Mouse (Mus musculus) granulocyte monocyte progenitor cell, adult 5-6 weeks (primary cell): ENCODE data around the gene Tmem235. TPM values are rescaled to one million over a fixed set of nuclear protein-coding genes. Genes with fewer than 3 reads are reported as not detected.
"Not testable (repeated sequence)": the region's sequence is repeated elsewhere in the genome, so short reads cannot be mapped to it uniquely, and the experiment has no call there.

Experiments used
- ATAC-seq: replicated peaks from 2 replicates; pipeline ENCODE4 v1.8.0; 2016; ENCODE audit warnings: mild to moderate bottlenecking, moderate TSS enrichment, inconsistent platforms; ENCODE audit not compliant: poor library complexity, severe bottlenecking
- total RNA-seq, 2 experiments: library from RNA; stranded (forward) in 1 of 2; stranded (reverse) in 1 of 2; fragments of 200-712, 200-1000 nt in 1 of 2; fragments of >200 nt in 1 of 2; fragmentation: Nextera tagmentation in 1 of 2; gene quantifications; 2 replicates each; pipeline ENCODE4 v1.2.3; 2014 to 2017

Gene Tmem235
- total RNA-seq, 2 experiments from 2014 or later: not detected

- ATAC-seq: peak; percentile 10
These were observed 30.2 kb upstream of the Tmem235 start for GRCm38 (mm10) chr11:117830401-117830800.

DNA sequence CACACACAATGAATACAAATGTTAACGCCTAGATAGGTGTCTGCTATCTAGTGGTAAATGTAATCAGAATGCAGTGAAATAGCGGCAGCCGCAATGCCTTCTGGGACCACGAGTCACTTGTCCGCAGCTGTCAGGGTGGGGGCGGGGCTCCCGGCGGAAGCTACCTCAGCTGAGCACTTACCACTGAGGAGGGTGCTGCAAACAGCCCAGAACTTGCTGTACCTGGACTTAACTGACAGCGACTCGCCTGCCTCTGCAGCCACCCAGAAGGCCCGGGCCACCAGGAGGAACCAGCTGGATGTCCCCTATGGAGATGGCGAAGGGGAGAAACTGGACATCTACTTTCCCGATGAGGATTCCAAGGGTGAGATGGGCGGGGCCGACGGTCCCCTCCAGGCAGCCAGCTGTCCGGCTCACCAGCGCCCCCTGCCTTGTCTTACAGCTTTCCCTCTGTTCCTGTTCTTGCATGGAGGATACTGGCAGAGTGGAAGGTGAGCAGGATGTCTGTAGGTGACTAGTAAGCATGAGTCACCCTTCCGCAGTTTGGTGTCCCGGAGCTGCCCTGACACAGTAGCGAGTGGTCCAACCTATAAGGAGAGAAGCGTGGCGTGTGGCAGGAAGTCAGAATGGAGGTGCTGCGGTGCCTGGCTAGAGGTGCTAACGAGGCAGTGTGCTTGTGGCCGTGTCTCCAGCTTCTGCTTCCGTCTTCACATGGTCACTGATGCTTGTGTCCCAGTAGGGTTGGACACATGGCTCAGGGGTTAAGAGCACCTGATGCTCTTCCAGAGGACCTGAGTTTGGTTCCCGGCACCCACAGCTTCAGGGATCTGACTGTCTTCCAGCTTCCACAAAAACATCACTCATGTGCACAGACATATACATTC lies 28.2 kb upstream of the Tmem235 start:
- peak; percentile 67 for ATAC-seq

DNA sequence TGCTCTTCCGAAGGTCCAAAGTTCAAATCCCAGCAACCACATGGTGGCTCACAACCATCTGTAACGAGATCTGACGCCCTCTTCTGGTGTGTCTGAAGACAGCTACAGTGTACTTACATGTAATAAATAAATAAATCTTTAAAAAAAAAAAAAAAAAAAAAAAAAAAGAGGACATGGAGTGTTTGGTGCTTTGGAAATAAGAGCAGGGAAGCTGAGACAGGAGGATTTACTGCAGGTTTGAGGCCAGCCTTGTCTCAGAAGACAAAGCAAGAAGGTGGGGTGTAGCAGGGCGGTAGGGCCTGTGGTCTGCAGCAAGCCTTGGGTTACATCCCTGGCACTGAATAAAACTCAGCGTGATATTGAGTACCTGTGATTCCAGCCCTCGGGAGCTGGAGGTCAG lies 27.0 kb upstream of the Tmem235 start:
- not testable (repeated sequence) for ATAC-seq

DNA sequence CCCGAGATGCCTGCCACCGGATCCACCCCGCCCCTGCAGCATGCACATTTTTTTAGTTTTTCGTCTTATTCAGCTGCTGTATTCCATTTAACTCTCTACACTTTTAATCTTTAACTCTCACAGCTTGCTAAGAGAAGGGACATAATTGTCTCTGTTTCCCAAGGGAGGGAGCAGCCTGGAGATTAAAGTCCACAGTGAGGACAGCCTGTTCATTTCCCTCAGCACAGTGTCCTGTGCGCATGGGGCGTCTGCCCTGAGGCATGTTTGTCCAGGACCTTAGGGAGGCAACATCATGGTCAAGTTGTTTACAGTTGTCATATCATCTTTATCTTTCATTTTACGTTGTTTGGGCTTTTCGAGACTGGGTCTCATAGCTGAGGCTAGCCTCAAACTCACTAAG lies 26.5 kb upstream of the Tmem235 start:
- ATAC-seq: no peak

DNA sequence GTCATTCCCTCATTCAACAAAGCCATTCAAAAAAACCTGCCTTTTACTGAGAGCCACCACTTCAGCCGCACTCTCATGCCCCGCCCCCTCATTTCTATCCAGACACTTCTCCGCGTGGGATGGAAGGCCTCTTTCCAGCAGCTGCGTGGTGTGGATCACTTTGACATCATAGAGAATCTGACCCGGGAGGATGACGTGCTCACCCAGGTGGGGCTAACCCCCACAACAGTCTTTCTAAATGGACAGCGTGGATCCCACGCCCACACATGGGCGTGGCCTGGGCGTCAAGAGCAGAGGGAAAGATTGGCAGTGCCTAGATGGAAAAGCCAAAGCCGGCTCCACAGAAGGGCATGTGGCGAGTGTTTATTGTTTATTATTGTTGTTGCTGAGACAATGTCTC lies 24.2 kb upstream of the Tmem235 start:
- 0 out of 2 replicates have a peak, but pooled peaks have one; percentile 21 for ATAC-seq

DNA sequence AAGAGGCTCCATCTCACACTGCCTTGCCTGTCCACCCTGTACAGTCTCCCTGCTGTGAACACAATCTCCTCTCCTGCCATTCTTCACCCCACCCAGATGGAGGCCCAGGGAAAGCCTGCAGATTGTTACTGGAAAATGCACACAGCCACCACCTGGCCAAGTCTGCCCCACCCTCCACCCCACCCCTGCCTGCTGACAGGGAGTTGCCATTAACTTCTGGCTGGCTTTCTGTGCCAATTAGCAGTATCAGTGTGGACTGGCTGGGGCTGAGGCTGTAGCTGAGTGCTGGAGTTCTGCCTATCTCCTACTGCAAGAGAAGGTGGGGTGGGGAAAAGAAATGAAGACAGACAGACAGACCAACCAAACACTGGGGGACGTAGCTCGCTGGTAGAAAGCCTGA lies 22.0 kb upstream of the Tmem235 start:
- ATAC-seq: no peak

- no peak for ATAC-seq
These were observed 21.5 kb upstream of the Tmem235 start for GRCm38 (mm10) chr11:117839021-117839420.

DNA sequence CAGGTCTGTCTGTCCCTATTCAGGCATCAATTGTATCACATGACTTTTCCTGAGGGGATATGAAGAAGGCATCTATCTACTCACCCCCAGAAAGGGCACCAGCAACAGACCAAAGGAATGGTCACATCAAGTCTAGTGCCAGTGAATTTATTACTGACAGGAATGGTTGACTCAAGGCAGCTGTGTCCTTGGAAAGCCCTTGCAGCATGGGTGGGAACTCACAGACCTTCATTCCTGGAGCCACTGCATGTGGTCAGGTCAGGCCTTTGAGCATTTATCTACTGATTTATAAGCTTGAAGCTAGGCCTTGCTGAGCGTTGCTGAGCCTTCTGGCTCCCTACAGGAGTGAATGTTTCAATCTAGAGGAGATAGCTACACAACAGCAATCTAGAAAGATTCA lies 19.6 kb upstream of the Tmem235 start:
- no peak for ATAC-seq

DNA sequence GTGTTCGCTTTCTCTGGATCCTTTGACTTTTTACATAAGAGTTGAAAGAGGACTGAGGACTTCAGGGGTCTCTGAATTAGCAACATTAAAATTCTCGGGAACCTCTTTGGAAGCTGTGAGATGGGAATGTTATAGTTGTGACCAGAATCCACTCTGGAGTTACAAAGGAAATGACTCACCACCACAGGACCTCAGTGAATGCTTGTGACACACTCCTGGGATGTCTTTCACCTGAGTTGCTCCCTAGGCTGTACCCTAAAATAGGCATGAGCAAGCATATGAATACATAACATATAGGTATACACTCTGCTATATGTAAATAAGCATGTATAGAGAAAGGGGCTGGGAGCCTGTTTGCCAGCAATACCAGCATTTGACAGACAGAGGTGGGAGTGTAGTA lies 17.1 kb upstream of the Tmem235 start:
- ATAC-seq: no peak

DNA sequence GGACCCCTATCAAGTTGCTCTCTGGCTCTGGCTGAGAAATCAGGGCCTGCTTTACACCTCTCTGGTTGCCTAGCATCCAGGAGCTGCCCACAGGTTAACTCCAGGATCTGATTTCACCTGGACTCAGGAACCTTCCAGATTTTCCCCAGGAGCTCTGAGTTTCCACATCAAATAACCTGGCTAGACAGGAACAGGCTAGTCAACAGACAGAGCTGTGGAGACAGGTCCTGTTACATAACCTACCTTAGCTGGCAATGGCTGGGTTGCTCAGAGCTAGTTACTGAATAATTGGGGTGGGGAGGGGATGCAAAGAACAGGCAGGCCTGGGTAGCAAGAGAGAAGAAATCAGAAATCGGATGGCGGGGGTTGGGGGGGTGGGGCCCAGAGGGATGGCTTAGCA lies 15.6 kb upstream of the Tmem235 start:
- ATAC-seq: no peak

DNA sequence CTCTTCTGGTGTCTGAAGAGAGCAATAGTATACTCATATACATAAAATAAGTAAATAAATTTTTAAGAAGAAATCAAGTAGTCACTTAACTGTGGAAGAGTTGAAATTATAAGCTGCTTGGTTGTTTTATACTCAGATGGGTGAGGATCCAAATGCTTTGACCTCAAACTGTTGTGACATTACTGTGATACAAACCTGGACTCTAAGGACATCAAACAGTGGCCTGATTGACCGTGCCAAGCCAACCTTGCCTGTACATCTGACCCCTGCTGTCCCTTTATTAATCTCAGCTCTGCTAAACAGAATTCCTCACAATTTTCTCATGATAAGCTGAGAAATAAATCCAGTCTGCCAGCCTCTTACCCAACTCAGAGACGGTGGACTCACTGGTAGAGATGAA lies 14.9 kb upstream of the Tmem235 start:
- no peak for ATAC-seq

- no peak for ATAC-seq
These were observed 13.9 kb upstream of the Tmem235 start for GRCm38 (mm10) chr11:117846640-117847039.

DNA sequence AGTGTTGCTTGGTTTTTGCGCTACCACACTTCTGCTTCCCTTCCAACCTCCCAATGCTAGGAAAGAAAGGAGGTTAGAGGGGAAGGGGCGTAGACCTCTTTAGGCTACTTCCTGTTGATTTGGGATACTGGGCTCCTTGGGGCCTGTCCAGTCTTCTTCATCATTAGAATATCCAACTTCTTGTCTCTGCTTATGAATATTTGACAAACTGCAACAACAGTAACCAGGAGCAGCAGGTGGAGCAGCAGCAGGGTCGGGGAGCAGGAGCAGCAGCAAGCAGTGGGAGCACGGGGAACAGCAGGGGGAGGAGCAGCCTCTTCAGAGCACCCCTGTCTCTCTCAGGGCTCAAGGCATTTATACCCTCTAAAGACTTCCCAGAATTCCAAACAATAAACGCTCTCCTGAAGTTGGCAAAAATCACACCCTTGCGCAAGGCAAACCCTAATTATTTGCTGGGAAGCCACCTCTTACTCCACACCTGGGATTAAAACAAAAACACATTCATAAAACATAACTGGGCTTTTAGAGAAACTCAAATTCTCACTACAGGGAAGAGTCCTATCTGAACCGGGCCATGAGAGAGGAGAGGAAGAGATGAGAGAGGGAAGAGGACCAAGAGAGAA lies 12.8 kb upstream of the Tmem235 start:
- ATAC-seq: no peak

- ATAC-seq: peak; percentile 49
These were observed 12.1 kb upstream of the Tmem235 start for GRCm38 (mm10) chr11:117848271-117848984.

DNA sequence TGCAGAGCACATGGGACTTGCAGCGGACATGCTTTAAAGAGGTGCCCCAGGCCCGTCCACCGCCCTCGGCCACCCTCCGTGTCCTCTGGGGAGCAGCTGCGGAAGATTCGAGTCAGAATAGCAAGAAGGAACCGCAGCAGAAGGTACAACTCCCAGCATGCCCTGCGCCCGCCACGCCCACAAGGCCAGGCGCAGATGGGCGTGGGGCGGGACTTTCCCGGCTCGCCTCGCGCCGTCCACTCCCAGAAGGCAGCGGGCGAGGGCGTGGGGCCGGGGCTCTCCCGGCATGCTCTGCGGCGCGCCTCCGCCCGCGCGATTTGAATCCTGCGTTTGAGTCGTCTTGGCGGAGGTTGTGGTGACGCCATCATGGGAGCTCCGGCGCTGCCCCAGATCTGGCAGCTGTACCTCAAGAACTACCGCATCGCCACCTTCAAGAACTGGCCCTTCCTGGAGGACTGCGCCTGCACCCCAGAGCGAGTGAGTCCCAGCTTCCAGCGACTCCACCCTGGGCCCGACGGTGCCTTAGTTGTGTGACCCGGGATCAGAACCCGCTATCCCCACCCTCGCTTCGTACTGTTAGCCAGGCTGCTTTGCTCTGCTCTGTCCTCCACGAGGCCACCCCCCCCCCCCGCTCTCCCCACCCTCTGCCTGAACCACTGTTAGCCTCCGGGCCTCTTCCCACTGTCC lies 11.4 kb upstream of the Tmem235 start, which contains the start of gene Birc5:
TSS of gene Birc5 (plus strand) at position 267 of the 687 bp plus-strand sequence.
- ATAC-seq: peak; percentile 98

DNA sequence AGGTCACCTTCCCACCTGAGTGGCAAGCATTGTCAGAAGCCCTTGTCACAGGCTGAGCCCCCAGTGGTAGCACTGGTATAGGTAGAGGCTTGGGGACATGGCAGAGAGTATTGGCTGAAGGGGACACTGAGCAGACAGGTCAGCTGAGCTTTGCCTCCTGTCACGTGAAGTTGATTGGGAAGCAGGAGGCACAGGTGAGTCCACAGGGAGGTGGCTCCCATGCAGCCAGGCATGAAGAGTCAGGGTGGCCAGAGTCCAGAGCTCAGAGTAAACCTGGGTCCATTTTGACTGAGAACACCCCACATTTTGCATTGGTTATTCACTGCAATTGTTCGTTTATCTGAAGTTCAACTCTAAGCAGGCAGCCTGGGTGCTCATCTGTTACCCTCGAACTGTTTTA lies 7.7 kb upstream of the Tmem235 start:
- no peak for ATAC-seq

- no peak for ATAC-seq
These were observed 6.3 kb upstream of the Tmem235 start for GRCm38 (mm10) chr11:117854241-117854640.

DNA sequence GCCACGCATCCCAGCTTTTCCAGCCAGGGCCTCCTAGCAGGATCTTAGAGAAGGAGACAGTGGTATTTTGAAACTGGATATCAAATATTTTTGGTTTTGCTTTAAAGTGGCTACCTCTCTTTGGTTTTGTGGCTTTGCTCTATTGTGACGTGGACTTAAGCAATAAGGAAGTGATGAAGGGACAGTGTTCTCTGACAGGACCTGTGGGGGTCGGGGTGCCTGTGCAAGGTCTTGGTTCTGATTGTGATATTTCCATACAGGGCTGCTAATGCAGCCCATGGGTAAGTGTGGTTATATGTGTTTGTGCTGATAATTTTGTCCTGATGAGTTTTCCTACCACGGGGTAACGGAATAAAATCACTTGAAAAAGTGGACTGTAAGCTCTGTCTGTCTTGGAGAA lies 5.2 kb upstream of the Tmem235 start:
- ATAC-seq: peak; percentile 72

DNA sequence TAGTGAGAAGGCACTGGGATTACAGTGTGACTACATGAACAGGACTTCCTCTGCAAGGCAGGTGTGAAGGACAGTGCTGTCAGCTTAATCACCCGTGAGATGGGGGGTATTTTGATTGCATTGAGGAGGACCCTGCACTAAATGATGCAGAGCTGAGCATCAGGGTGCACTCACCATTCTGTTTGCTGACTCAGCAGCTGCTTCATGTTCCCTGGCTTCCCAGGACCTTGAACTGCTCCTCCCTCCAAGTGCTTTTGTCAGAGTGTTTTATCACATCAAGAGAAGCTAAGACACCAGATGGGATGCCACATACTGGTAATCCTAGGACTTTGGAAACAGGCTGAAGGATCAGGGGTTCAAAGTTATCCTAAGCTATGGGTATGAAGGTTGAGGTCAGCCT lies 4.6 kb upstream of the Tmem235 start:
- no peak for ATAC-seq

- no peak for ATAC-seq
These were observed 3.1 kb upstream of the Tmem235 start for GRCm38 (mm10) chr11:117857462-117857861.

- no peak for ATAC-seq
These were observed 2.2 kb upstream of the Tmem235 start for GRCm38 (mm10) chr11:117858392-117858791.
